Mouse (Mus musculus): ENCODE results near the gene Rasal3. TPM values are rescaled to one million over a fixed set of nuclear protein-coding genes. Genes with fewer than 3 reads are reported as not detected.

Gene Rasal3
- total RNA-seq, 2 experiments from 2014 or later: 16.3 to 17.5 TPM

GRCm38 (mm10) chr17:32356766-32357760 lies 46.3 kb downstream of the Rasal3 start:
- ATAC-seq (replicated peaks; ENCODE audit: low FRiP score, poor library complexity, severe bottlenecking): no peak

DNA sequence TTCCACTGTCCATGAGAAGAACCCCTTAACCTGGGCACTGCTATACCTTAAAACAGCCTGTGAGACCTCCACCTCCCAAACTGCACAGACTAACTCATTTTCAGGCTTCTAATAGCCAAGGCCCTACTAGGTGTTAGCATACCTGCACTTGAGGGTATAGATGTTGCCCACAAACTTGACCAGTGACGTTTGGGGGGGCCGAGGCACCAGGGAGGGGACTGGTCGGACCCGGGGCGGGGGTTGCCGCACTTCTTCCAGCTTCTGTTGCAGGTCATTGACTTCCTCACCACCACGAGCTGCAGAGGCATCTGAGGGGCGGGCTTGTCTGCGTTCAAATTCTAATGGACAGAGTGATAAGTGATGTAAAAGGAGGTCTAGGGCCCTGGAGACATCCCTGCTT lies 47.1 kb downstream of the Rasal3 start:
- no peak for ATAC-seq (replicated peaks; ENCODE audit: low FRiP score, poor library complexity, severe bottlenecking)

DNA sequence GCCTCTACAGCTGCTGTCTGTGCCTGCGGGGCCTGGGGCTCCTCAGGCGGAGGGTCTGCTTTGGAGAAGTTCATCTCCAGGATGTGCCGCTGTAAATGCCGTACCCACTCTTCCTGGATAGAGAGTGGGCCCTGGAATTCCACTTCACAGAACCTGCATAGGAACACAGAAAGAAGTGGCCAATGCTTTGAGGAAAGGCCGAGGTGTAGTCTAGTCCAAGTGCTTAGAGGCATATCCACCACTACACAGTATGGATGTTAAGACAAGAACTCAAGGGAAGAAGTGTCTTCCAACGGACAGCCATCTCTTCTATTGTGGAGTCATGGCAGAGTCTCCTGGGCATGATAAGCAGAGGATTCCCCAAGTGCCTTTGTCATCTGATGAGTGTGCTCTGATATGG lies 48.4 kb downstream of the Rasal3 start:
- ATAC-seq (replicated peaks; ENCODE audit: low FRiP score, poor library complexity, severe bottlenecking): no peak

GRCm38 (mm10) chr17:32354211-32354610 lies 49.2 kb downstream of the Rasal3 start:
- no peak for ATAC-seq (replicated peaks; ENCODE audit: low FRiP score, poor library complexity, severe bottlenecking)

- no peak for ATAC-seq (replicated peaks; ENCODE audit: low FRiP score, poor library complexity, severe bottlenecking)
Observed at GRCm38 (mm10) chr17:32353696-32354095, 49.7 kb downstream of the Rasal3 start.

DNA sequence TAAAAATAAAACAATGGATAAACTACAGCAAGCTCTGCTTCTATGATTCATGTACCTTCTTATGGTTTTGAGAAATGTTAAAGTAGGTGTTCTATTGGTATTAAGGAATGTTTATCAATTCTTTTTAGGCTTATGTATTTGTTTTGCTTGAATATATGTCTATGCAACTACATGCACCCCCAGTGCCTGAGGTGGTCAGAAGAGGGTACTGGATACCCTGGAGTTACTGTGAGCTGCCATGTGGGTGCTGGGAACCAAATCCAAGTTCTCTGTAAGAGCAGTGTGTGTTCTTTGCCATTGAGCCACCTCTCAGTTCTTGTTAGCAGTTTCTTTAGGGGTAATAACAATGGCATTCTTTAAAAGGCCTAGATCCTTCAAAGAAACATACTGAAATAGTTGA lies 51.7 kb downstream of the Rasal3 start:
- ATAC-seq (replicated peaks; ENCODE audit: low FRiP score, poor library complexity, severe bottlenecking): no peak

DNA sequence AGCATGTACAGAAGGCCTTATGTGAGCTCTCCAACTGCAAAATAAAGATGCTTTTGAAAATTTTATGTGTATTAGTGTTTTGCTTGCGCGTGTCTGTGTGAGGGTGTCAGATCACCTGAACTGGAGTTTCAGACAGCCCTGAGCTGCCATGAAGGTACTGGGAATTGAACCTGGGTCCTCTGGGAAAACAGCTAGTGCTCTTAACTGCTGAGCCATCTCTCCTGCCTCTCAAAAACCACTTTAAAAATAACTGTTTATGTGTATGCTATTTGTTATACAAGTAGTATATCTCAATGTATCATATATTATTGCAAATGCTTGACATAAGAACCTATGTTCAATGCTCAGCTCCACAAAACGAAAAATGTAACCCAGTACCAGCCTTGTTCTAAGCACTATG lies 52.1 kb downstream of the Rasal3 start:
- no peak for ATAC-seq (replicated peaks; ENCODE audit: low FRiP score, poor library complexity, severe bottlenecking)

GRCm38 (mm10) chr17:32350382-32350983 lies 52.9 kb downstream of the Rasal3 start, which contains the start of gene Akap8l:
Gene Akap8l (minus strand): TSS chr17:32350607.
- peak; percentile 90 for ATAC-seq (replicated peaks; ENCODE audit: low FRiP score, poor library complexity, severe bottlenecking)

GRCm38 (mm10) chr17:32349851-32350381 lies 53.5 kb downstream of the Rasal3 start:
- peak; percentile 39 for ATAC-seq (replicated peaks; ENCODE audit: low FRiP score, poor library complexity, severe bottlenecking)

DNA sequence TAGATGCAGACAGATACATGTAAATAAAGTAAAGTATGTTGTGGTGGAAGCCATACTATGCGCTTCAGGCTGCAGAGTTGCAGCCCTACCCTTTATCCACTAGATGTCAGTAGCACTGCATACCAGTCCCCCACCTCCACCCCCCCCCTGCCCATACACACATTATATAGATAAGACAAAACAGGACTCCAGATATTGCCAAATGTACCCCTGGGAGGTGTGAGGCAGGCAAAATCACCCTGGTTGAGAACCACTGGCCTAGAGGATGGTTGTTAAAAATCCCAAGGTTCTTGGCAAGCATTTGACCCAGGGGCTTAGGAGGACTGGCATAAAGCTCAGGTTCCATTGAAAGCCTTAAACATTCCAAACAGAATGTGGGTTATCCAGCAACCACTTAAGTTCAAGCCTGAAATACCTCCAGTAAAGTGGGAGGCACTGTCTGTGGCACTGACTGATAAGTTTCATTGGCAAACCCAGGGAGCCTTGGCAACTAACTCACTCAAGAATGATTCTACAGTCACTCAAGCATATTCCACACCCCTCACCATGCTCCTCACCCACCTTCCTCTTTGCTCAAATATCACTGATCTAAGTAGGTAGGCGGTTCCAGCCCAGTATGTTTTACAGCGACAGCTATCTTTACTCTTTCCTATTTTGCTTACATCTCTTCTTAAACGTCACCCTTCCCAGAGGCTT lies 54.2 kb downstream of the Rasal3 start:
- peak; percentile 67 for ATAC-seq (replicated peaks; ENCODE audit: low FRiP score, poor library complexity, severe bottlenecking)

DNA sequence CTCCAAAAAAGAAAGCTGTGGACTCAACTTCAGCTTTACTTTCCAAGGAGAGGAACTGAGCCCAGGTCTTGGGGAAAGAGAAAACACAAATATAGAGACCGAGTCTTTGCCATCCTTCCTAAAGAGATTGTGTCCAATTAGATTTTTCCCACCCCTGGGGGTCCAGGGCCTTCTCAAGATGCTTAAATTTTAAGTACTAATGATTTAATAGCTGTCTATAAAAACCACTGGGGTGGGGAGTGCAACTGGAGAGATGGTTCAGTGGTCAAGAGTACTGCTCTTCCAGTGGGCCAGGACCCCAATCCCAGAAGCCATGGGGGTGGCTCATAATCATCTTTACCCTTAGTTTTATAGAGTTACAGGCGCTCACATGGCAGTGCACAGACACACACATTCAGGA lies 55.0 kb downstream of the Rasal3 start:
- no peak for ATAC-seq (replicated peaks; ENCODE audit: low FRiP score, poor library complexity, severe bottlenecking)

- no peak for ATAC-seq (replicated peaks; ENCODE audit: low FRiP score, poor library complexity, severe bottlenecking)
Observed at GRCm38 (mm10) chr17:32341102-32341501, 62.3 kb downstream of the Rasal3 start.

Other genes with a start within 250 kb of the Rasal3 start
- 0.42 TPM in 1 of 2 replicates, not detected in the other for gene Notch3, start 236.7 kb downstream of the Rasal3 start, total RNA-seq (2015; ENCODE audit: low replicate concordance)
- gene Notch3, start 236.7 kb downstream of the Rasal3 start, total RNA-seq (2017; ENCODE audit: low replicate concordance): 0.26 TPM in 1 of 2 replicates, not detected in the other
- 0.84 TPM in 1 of 2 replicates, not detected in the other for gene Ephx3, start 214.0 kb downstream of the Rasal3 start, total RNA-seq (2015; ENCODE audit: low replicate concordance)
- gene Ephx3, start 214.0 kb downstream of the Rasal3 start, total RNA-seq (2017; ENCODE audit: low replicate concordance): 1.4 and 2.7 TPM in 2 replicates
- gene Brd4, start 118.9 kb downstream of the Rasal3 start, total RNA-seq (2015; ENCODE audit: low replicate concordance): 116 and 144 TPM in 2 replicates
- gene Brd4, start 118.9 kb downstream of the Rasal3 start, total RNA-seq (2017; ENCODE audit: low replicate concordance): 61.8 and 82.5 TPM in 2 replicates
- 26.8 and 33.5 TPM in 2 replicates for gene Akap8, start 82.3 kb downstream of the Rasal3 start, total RNA-seq (2015; ENCODE audit: low replicate concordance)
- 60.9 and 62.4 TPM in 2 replicates for gene Akap8, start 82.3 kb downstream of the Rasal3 start, total RNA-seq (2017; ENCODE audit: low replicate concordance)
- 45.8 and 108 TPM in 2 replicates for gene Akap8l, start 53.0 kb downstream of the Rasal3 start, total RNA-seq (2015; ENCODE audit: low replicate concordance)
- 150 and 167 TPM in 2 replicates for gene Akap8l, start 53.0 kb downstream of the Rasal3 start, total RNA-seq (2017; ENCODE audit: low replicate concordance)
- gene Wiz, start 14.1 kb downstream of the Rasal3 start, total RNA-seq (2015; ENCODE audit: low replicate concordance): 14.1 and 19.7 TPM in 2 replicates
- 3.3 and 5.6 TPM in 2 replicates for gene Wiz, start 14.1 kb downstream of the Rasal3 start, total RNA-seq (2017; ENCODE audit: low replicate concordance)
- gene Pglyrp2, start 20.6 kb upstream of the Rasal3 start, total RNA-seq (2015; ENCODE audit: low replicate concordance): 1.1 and 3.4 TPM in 2 replicates
- 1.2 and 2.1 TPM in 2 replicates for gene Pglyrp2, start 20.6 kb upstream of the Rasal3 start, total RNA-seq (2017; ENCODE audit: low replicate concordance)
- gene Cyp4f39, start 49.1 kb upstream of the Rasal3 start, total RNA-seq (2015; ENCODE audit: low replicate concordance): 4.3 TPM in 1 of 2 replicates, not detected in the other
- gene Cyp4f39, start 49.1 kb upstream of the Rasal3 start, total RNA-seq (2017; ENCODE audit: low replicate concordance): 1.5 TPM in 1 of 2 replicates, not detected in the other
- not detected in 2 replicates for gene Cyp4f17, start 102.5 kb upstream of the Rasal3 start, total RNA-seq (2015; ENCODE audit: low replicate concordance)
- not detected in 2 replicates for gene Cyp4f17, start 102.5 kb upstream of the Rasal3 start, total RNA-seq (2017; ENCODE audit: low replicate concordance)
- 1.7 and 7.2 TPM in 2 replicates for gene Cyp4f16, start 133.0 kb upstream of the Rasal3 start, total RNA-seq (2015; ENCODE audit: low replicate concordance)
- gene Cyp4f16, start 133.0 kb upstream of the Rasal3 start, total RNA-seq (2017; ENCODE audit: low replicate concordance): 5.3 TPM in 1 of 2 replicates, not detected in the other
- gene Cyp4f37, start 217.7 kb upstream of the Rasal3 start, total RNA-seq (2015; ENCODE audit: low replicate concordance): not detected in 2 replicates
- not detected in 2 replicates for gene Cyp4f37, start 217.7 kb upstream of the Rasal3 start, total RNA-seq (2017; ENCODE audit: low replicate concordance)

All from erythroid progenitor cell, adult 5-6 weeks (primary cell).